Mouse (Mus musculus) olfactory bulb, adult 2 months (tissue): ENCODE measurements around the gene Parp3. TPM values are rescaled to one million over a fixed set of nuclear protein-coding genes. Genes with fewer than 3 reads are reported as not detected.
A peak's percentile ranks its signal among the peaks of the same experiment; 100 is the strongest.

Experiments used
- H3K27ac ChIP-seq: fragments of 200-500 bp; 2 replicates; pipeline ENCODE4 v1.5.1; 2012; ENCODE audit warnings: low read depth, low read length; ENCODE audit not compliant: insufficient read depth
- H3K4me1 ChIP-seq: fragments of 200-500 bp; 2 replicates; pipeline ENCODE4 v1.6.1; 2012; ENCODE audit warnings: low read length; ENCODE audit not compliant: control insufficient read depth, insufficient read depth
- H3K4me3 ChIP-seq: fragments of 200-500 bp; 2 replicates; pipeline ENCODE4 v1.5.1; 2012; ENCODE audit warnings: mild to moderate bottlenecking, low read depth, low read length, moderate library complexity; ENCODE audit not compliant: insufficient read depth
- CTCF ChIP-seq: fragments of 200-500 bp; IDR thresholded peaks from 2 replicates; pipeline ENCODE4 v1.5.1; 2012; ENCODE audit warnings: low read depth, mild to moderate bottlenecking, low read length, moderate library complexity; ENCODE audit not compliant: insufficient read depth
- POLR2A ChIP-seq: fragments of 200-500 bp; IDR thresholded peaks from 2 replicates; pipeline ENCODE4 v1.6.1; 2012; ENCODE audit warnings: mild to moderate bottlenecking, low read depth, low read length, moderate library complexity; ENCODE audit not compliant: insufficient read depth
- WGBS: fragments of 180-500 bp; shearing (Covaris S2); methylation state at CpG from one replicate; pipeline ENCODE4 v1.1.7; 2018; 5-methylcytosine and 5-hydroxymethylcytosine counted together
- polyA plus RNA-seq: library from polyadenylated mRNA; stranded (reverse); fragments of >200 nt; gene quantifications from 2 replicates; pipeline ENCODE4 v1.2.4, GENCODE M21; 2012; ENCODE audit warnings: low replicate concordance; ENCODE audit not compliant: missing spikeins, insufficient read depth, insufficient read length

Parp3 gene
- polyA plus RNA-seq, 1 experiment: not detected

DNA sequence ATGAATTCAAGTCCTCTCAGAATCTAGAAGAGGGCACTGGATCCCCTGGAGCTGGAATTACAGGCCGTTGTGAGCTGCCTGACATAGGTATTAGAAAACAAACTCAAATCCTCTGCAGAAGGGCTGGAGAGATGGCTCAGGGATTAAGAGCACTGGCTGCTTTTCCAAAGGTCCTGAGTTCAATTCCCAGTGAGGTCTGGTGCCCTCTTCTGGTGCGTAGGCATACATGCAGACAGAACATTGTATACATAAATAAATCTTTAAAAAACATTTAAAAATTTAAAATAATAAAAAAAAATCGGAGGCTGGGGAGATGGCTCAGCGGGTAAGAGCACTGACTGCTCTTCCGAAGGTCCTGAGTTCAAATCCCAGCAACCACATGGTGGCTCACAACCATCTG, 34.1 kb downstream of the Parp3 start:
- 81% methylated on average over 5 of the region's 5 CpGs for WGBS
- Histone ChIP-seq H3K27ac (no peak overlapping the region), H3K4me3 (no peak overlapping the region), H3K4me1 (peaks cover 18% of the 10 kb centered on the region)
- TF ChIP-seq CTCF (no peak), POLR2A (no peak)

- Histone ChIP-seq H3K4me3 (no peak overlapping the region), H3K27ac (no peak overlapping the region), H3K4me1 (peaks cover 21% of the 10 kb centered on the region)
- no peak for TF ChIP-seq CTCF
- no peak for TF ChIP-seq POLR2A
- whole genome bisulfite sequencing: 89% methylated on average over 9 of the region's 9 CpGs
Observed at GRCm38 (mm10) chr9:106436566-106436965, 40.2 kb downstream of the Parp3 start.

GRCm38 (mm10) chr9:106433389-106433788, 43.4 kb downstream of the Parp3 start:
- TF ChIP-seq POLR2A (no peak), CTCF (no peak)
- Histone ChIP-seq H3K27ac (no peak overlapping the region), H3K4me1 (peaks cover 14% of the 10 kb centered on the region), H3K4me3 (no peak overlapping the region)
- 44% methylated on average over 7 of the region's 7 CpGs for WGBS

DNA sequence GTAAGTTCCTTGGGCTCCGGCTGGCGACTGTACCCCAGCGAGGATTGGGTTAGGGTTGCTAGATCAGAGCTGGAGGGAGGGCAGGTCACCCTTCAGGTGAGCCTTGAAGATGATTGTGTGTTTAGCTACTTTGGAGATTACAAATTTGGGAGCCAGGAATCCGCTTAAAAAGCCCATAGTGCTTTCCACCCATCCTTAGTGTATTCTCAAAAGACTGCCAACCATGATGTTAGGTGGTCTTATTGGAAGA, 46.8 kb downstream of the Parp3 start:
- H3K4me1 ChIP-seq: peaks cover 7% of the 10 kb centered on the region; the same call in 1 of the 2 replicates
- H3K27ac ChIP-seq: peak overlapping the region; percentile 83
- no peak for TF ChIP-seq POLR2A
- no peak for TF ChIP-seq CTCF
- peak overlapping the region; percentile 94 for H3K4me3 ChIP-seq
- WGBS: 2% methylated on average over 4 of the region's 4 CpGs

- Histone ChIP-seq H3K4me3 (peak within 1 kb of the TSS; percentile 94), H3K4me1 (peaks cover 4% of the 10 kb centered on the region; the same call in 1 of the 2 replicates), H3K27ac (peak within 1 kb of the TSS; percentile 95)
- TF ChIP-seq CTCF (no peak), POLR2A (peak; percentile 71)
- whole genome bisulfite sequencing: under 1% methylated on average over 55 of the region's 55 CpGs
Observed at GRCm38 (mm10) chr9:106429221-106430014, 47.3 kb downstream of the Parp3 start, which contains the start of gene Rpl29. Gene Rpl29, plus strand, starts transcription at chr9:106429454.

GRCm38 (mm10) chr9:106428719-106429220, 48.0 kb downstream of the Parp3 start:
- peaks cover 4% of the 10 kb centered on the region; the same call in 1 of the 2 replicates for H3K4me1 ChIP-seq
- H3K27ac ChIP-seq: peak overlapping the region; percentile 95
- peak overlapping the region; percentile 78 for H3K4me3 ChIP-seq
- TF ChIP-seq CTCF (no peak), POLR2A (no peak)
- WGBS: 3% methylated on average over 11 of the region's 11 CpGs

- Histone ChIP-seq H3K27ac (no peak overlapping the region), H3K4me1 (peaks cover 42% of the 10 kb centered on the region), H3K4me3 (no peak overlapping the region)
- WGBS: 0% methylated on average over 3 of the region's 3 CpGs
- TF ChIP-seq POLR2A (no peak), CTCF (peak; percentile 48; the same call in 1 of the 2 replicates)
Observed at GRCm38 (mm10) chr9:106421865-106422160, 54.9 kb downstream of the Parp3 start.

- TF ChIP-seq CTCF: no peak
- no peak for TF ChIP-seq POLR2A
- H3K4me3 ChIP-seq: no peak overlapping the region
Observed at GRCm38 (mm10) chr9:106421033-106421864, 55.5 kb downstream of the Parp3 start.

GRCm38 (mm10) chr9:106420608-106421007, 56.1 kb downstream of the Parp3 start:
- TF ChIP-seq POLR2A (no peak), CTCF (no peak)
- WGBS: 4% methylated on average over 2 of the region's 2 CpGs
- peaks cover 44% of the 10 kb centered on the region for H3K4me1 ChIP-seq
- H3K27ac ChIP-seq: no peak overlapping the region
- H3K4me3 ChIP-seq: no peak overlapping the region

More at GRCm38 (mm10) chr9:106421033-106421864, 55.5 kb downstream of the Parp3 start:
- 20% methylated on average over 18 of the region's 18 CpGs for WGBS
- Histone ChIP-seq H3K27ac (no peak overlapping the region), H3K4me1 (peaks cover 44% of the 10 kb centered on the region)

Other genes with a start within 250 kb of the Parp3 start
- not detected in 2 replicates for gene Alas1, start 228.3 kb downstream of the Parp3 start, polyA plus RNA-seq
- not detected in 2 replicates for gene Poc1a, start 195.9 kb downstream of the Parp3 start, polyA plus RNA-seq
- gene Dusp7, start 108.3 kb downstream of the Parp3 start, polyA plus RNA-seq: not detected in 2 replicates
- gene Rpl29, start 47.5 kb downstream of the Parp3 start, polyA plus RNA-seq: not detected in 2 replicates
- not detected in 2 replicates for gene Acy1, start 38.6 kb downstream of the Parp3 start, polyA plus RNA-seq
- not detected in 2 replicates for gene Abhd14b, start 29.5 kb downstream of the Parp3 start, polyA plus RNA-seq
- not detected in 2 replicates for gene Abhd14a, start 29.3 kb downstream of the Parp3 start, polyA plus RNA-seq
- gene Pcbp4, start 23.7 kb downstream of the Parp3 start, polyA plus RNA-seq: not detected in 2 replicates
- not detected in 2 replicates for gene Gpr62, start 11.0 kb downstream of the Parp3 start, polyA plus RNA-seq
- gene Rrp9, start 986 bp downstream of the Parp3 start, polyA plus RNA-seq: not detected in 2 replicates
- gene Iqcf1, start 23.0 kb upstream of the Parp3 start, polyA plus RNA-seq: not detected in 2 replicates
- gene Iqcf5, start 37.6 kb upstream of the Parp3 start, polyA plus RNA-seq: not detected in 2 replicates
- not detected in 2 replicates for gene Iqcf3, start 84.7 kb upstream of the Parp3 start, polyA plus RNA-seq
- not detected in 2 replicates for gene Iqcf4, start 94.0 kb upstream of the Parp3 start, polyA plus RNA-seq
- gene Iqcf6, start 149.6 kb upstream of the Parp3 start, polyA plus RNA-seq: not detected in 2 replicates
- not detected in 2 replicates for gene Grm2, start 179.1 kb upstream of the Parp3 start, polyA plus RNA-seq
- not detected in 2 replicates for gene Tex264, start 209.0 kb upstream of the Parp3 start, polyA plus RNA-seq